Mouse (Mus musculus) embryo, embryonic 11 days (tissue): ENCODE results near the gene Zbtb8a.
A peak's percentile ranks its signal among the peaks of the same experiment; 100 is the strongest.
"Not testable (repeated sequence)": the region's sequence is repeated elsewhere in the genome, so short reads cannot be mapped to it uniquely, and the experiment has no call there.

Experiments
- DNase-seq: peaks from one replicate; pipeline ENCODE4 v3.0.0-alpha.2; 2015

Gene Zbtb8a

GRCm38 (mm10) chr4:129375821-129376220 is 2.1 kb downstream of the Zbtb8a start:
- no peak for DNase-seq

- DNase-seq: no peak
Measured at GRCm38 (mm10) chr4:129375000-129375399, 2.9 kb downstream of the Zbtb8a start.

GRCm38 (mm10) chr4:129374219-129374755 is 3.6 kb downstream of the Zbtb8a start:
- no peak for DNase-seq

- DNase-seq: no peak
Measured at GRCm38 (mm10) chr4:129373202-129373976, 4.5 kb downstream of the Zbtb8a start.

- no peak for DNase-seq
Measured at GRCm38 (mm10) chr4:129371391-129371790, 6.5 kb downstream of the Zbtb8a start.

DNA sequence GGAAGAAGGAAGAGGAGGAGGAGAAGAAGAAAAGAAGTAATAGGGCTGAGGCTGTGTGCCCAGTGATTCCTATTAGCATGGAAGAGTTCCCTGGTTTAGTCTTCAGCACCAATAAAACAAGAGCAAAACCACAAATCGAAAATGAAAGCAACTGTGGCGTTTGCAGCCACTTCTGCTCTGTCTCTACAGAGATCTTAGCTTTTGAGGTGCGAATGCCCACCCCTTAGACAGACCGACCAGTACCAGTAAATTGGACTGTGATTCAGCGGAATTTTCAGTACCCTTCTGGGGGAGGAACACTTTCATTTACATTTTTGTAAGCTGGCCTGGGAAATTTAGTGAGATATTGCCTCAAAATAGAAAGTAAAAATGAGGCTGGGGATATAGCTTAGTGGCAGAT is 12.7 kb downstream of the Zbtb8a start:
- DNase-seq: no peak

- DNase-seq: no peak
Measured at GRCm38 (mm10) chr4:129364379-129364778, 13.5 kb downstream of the Zbtb8a start.

DNA sequence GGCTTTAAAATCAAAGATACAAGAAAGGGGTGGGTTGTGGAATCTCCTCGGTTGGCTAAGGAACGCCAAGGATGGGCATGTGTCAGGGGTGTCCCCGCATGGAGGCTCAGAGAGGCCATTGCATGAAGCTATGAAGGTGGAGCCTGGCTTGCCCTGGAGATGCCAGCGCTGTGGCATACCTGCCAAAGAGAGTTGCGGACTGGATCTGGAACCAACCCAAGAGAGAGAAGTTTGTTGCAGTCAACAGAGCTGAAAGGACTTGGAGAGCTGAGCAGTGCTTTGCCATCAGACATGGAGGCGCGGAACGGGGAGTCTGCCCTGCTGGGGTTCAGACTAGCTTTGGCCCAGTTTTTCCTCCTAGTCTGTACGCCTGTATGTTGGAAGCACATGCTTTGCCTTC is 14.5 kb downstream of the Zbtb8a start:
- DNase-seq: no peak

DNA sequence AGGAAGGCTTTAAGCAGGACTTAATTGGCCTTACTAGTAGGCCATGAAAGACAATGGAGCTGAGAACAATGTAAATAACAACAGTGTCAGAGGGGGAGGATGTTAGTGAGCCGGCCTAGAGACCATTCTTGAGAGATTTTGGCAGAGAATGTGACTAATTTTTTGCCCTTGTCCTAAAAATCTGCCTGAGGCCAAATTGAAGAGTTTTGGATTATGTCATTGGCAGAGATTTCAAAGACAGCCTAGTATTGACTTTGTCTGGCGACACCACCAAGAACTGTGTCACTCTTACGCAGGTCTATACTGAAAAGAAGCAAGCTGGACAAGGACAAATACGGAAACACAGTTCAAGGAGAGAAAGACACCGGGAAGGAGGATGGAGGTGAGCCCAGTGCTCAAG is 15.1 kb downstream of the Zbtb8a start:
- no peak for DNase-seq

- DNase-seq: not testable (repeated sequence)
Measured at GRCm38 (mm10) chr4:129362238-129362637, 15.7 kb downstream of the Zbtb8a start.

- no peak for DNase-seq
Measured at GRCm38 (mm10) chr4:129357613-129358163, 20.2 kb downstream of the Zbtb8a start.

DNA sequence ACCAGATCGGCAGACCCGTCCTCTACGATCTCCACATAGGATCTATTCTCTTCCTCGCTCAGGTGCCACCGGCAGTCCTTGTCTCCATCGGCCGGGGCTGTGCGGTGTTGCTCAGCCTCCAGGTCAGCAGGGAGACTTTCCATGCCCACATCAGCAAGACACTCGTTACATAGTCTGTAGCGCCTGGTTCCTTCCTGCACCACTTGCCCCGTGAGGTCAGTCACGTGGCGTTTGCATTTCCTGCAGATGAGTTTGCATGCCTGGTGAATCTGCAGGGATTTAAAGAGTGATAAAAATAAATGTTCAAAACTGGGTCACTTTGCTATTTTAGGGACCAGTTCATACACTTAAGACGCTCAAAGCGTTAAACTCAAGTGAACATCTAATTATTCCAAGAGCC is 23.7 kb downstream of the Zbtb8a start:
- DNase-seq: no peak

DNA sequence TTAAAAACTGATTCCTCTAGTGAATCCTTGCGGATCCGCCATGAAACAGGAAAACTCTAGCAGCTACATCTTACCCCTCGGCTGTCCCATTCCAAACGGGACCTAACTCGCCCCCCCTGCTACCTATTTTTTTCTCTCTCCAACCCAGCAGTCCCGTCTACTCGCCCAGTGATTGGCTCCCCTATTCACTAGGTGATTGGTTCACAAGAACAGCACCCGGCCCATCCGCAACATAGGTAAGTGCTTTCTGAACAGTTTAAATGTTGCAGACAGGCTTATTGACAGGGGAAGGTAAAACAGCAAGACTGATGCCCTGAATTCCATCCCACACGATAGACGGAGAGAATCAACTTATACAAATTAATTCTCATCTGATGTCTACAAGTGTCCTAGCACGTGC is 24.7 kb downstream of the Zbtb8a start:
- no peak for DNase-seq

DNA sequence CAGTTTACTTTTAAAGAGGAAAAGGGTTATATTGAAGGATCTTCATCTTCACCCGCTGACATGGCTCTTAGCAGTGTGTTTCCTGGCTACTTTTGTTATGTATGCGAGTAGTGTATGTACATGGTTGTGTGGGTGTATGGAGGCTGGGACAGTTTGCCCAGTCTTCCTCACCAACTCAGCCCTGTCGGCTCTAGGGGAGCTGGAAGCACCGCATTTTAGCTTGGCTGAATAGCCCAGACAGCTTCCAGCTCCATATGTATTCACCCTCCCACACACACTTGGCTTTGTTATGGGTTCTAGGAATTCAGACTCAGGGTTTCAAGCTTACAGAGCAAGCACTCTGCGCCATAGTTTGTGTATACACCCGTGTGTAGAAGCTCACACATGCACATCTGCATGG is 26.8 kb downstream of the Zbtb8a start:
- no peak for DNase-seq

- peak; percentile 89 for DNase-seq
Measured at GRCm38 (mm10) chr4:129350644-129351043, 27.3 kb downstream of the Zbtb8a start.

GRCm38 (mm10) chr4:129346481-129347154 is 31.3 kb downstream of the Zbtb8a start:
- DNase-seq: no peak

- no peak for DNase-seq
Measured at GRCm38 (mm10) chr4:129342705-129343104, 35.2 kb downstream of the Zbtb8a start.

DNA sequence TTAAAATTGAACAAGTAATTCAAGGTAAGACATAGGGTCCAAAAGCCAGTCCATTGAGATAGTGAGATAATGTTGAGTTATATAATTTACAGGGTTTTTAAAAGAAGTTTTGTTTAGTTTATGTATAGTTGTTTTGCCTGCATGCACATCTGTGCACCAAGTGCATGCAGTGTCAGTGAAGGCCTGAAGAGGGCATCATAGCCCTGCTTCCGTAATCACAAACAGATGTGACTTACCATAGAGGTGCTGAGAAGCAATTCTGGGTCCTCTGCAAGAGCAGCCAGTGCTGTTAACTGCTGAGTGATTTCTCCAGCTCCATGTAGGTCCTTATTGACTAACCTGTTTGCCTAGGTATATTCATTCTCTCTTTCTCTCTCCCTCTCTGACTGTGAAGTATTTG is 36.0 kb downstream of the Zbtb8a start:
- DNase-seq: peak; percentile 10

GRCm38 (mm10) chr4:129339743-129340142 is 38.2 kb downstream of the Zbtb8a start:
- no peak for DNase-seq

GRCm38 (mm10) chr4:129336291-129336690 is 41.6 kb downstream of the Zbtb8a start:
- peak; percentile 10 for DNase-seq

GRCm38 (mm10) chr4:129335216-129336074 is 42.5 kb downstream of the Zbtb8a start, which contains the start of the genes Rbbp4 and Zbtb8os:
TSS of gene Rbbp4 (minus strand) at chr4:129335370.
TSS of gene Zbtb8os (plus strand) at chr4:129335695.
- peak; percentile 100 for DNase-seq

DNA sequence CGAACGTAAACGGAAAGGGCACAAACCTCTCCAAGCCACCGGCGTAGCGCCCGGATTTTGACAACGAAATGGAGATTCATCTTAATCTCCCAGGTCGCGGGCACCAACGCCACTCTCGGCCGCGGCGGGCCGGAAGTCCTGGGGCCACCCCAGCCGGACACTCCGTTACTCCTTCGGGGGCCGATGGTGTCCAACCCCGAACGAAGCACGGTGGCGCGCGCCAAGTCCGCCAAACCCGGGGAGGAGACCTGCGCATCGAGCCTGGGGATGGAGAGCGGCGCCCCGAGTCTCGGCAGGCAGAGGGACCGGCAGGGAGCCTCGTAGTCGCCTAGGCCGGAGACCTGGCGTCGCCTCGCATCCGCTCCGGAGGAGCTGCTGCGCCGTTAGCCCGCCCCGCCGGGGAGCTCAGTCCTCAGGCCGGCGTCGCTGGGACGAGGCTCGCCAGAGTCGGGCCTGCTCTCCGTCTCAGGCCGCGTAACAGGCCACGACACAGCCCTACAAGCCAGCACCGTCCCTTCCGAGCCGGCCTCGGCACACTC is 43.2 kb downstream of the Zbtb8a start:
- DNase-seq: peak; percentile 78
